Mouse (Mus musculus) liver, embryonic 14.5 days (tissue): ENCODE data around the gene Dusp10. TPM values are rescaled to one million over a fixed set of nuclear protein-coding genes. Genes with fewer than 3 reads are reported as not detected.
A peak's percentile ranks its signal among the peaks of the same experiment; 100 is the strongest.

Experiments used
- ATAC-seq: fragments of 200-750 bp; cut with Nextera tagmentation; 2 replicates; pipeline ENCODE4 v1.8.0; 2017; ENCODE audit warnings: moderate number of reproducible peaks, mild to moderate bottlenecking, moderate library complexity; ENCODE audit not compliant: insufficient read depth
- DNase-seq, 3 experiments: peaks; one replicate each; pipeline ENCODE4 v3.0.0-alpha.2; 2012 to 2013; ENCODE audit warnings: low read depth in 3 of 3, low spot score in 3 of 3
- H3K27ac ChIP-seq: fragments of 300-500 bp; sonication (generic); 2 replicates; pipeline ENCODE4 v1.5.1; 2014; ENCODE audit warnings: moderate library complexity, mild to moderate bottlenecking, control low read depth, inconsistent platforms
- H3K27me3 ChIP-seq: fragments of 300-500 bp; sonication (generic); 2 replicates; pipeline ENCODE4 v1.6.1; 2014; ENCODE audit warnings: mild to moderate bottlenecking, low read length, moderate library complexity; ENCODE audit not compliant: control insufficient read depth, insufficient read depth
- H3K36me3 ChIP-seq: fragments of 300-500 bp; sonication (generic); replicated peaks from 2 replicates; pipeline ENCODE4 v1.6.1; 2014; ENCODE audit warnings: low read depth; ENCODE audit not compliant: control insufficient read depth, insufficient read depth
- H3K4me1 ChIP-seq, 2 experiments: fragments of 200-500 bp in 1 of 2; fragments of 300-500 bp in 1 of 2; sonication (generic) in 1 of 2; replicated peaks; 2 replicates each; pipeline ENCODE4 v1.6.1; 2012 to 2014; ENCODE audit warnings: antibody characterized with exemption in 1 of 2, inconsistent platforms in 1 of 2, low read length in 1 of 2; ENCODE audit not compliant: control insufficient read depth in 2 of 2, insufficient read depth in 2 of 2
- H3K4me2 ChIP-seq: fragments of 300-500 bp; sonication (generic); 2 replicates; pipeline ENCODE4 v1.6.1; 2014; ENCODE audit warnings: low read depth, mild to moderate bottlenecking, control low read depth, moderate library complexity
- H3K4me3 ChIP-seq, 2 experiments: fragments of 200-500 bp in 1 of 2; fragments of 300-500 bp in 1 of 2; sonication (generic) in 1 of 2; 2 replicates each; pipeline ENCODE4 v1.5.1; 2012 to 2014; ENCODE audit warnings: low read depth in 2 of 2, low read length in 2 of 2, mild to moderate bottlenecking in 2 of 2, control low read depth in 1 of 2, inconsistent platforms in 1 of 2, moderate library complexity in 1 of 2; ENCODE audit not compliant: insufficient read depth in 1 of 2
- H3K9ac ChIP-seq: fragments of 300-500 bp; sonication (generic); replicated peaks from 2 replicates; pipeline ENCODE4 v1.6.1; 2014; ENCODE audit warnings: mild to moderate bottlenecking, control low read depth, moderate library complexity
- H3K9me3 ChIP-seq: fragments of 300-500 bp; sonication (generic); 2 replicates; pipeline ENCODE4 v1.6.1; 2016; ENCODE audit warnings: low read length, mixed read lengths; ENCODE audit not compliant: control insufficient read depth
- CTCF ChIP-seq: IDR thresholded peaks from 2 replicates; pipeline ENCODE4 v1.5.1; 2016; ENCODE audit warnings: antibody characterized with exemption, low read depth, control low read depth
- EP300 ChIP-seq: IDR thresholded peaks from 2 replicates; pipeline ENCODE4 v1.6.1; 2016; ENCODE audit warnings: antibody characterized with exemption, low read depth
- WGBS: fragments of 180-500 bp; shearing (Covaris S2); extraction: QIAGEN DNeasy Blood & Tissue Kit; methylation state at CpG from one replicate; pipeline ENCODE4 v1.1.7; 2014; ENCODE audit not compliant: insufficient replicate concordance; 5-methylcytosine and 5-hydroxymethylcytosine counted together
- polyA plus RNA-seq, 2 experiments: library from polyadenylated mRNA; depleted of rRNA in 1 of 2; stranded (reverse) in 1 of 2; unstranded in 1 of 2; fragments of >200 nt; fragmentation: Nextera tagmentation in 1 of 2; extraction: Ambion mirVana in 1 of 2; gene quantifications; 2 replicates each; pipeline versions ENCODE4 v1.2.1 to v1.2.3; 2012 to 2014

Gene Dusp10
- polyA plus RNA-seq, 2 experiments = 2.0 to 2.7 TPM

DNA sequence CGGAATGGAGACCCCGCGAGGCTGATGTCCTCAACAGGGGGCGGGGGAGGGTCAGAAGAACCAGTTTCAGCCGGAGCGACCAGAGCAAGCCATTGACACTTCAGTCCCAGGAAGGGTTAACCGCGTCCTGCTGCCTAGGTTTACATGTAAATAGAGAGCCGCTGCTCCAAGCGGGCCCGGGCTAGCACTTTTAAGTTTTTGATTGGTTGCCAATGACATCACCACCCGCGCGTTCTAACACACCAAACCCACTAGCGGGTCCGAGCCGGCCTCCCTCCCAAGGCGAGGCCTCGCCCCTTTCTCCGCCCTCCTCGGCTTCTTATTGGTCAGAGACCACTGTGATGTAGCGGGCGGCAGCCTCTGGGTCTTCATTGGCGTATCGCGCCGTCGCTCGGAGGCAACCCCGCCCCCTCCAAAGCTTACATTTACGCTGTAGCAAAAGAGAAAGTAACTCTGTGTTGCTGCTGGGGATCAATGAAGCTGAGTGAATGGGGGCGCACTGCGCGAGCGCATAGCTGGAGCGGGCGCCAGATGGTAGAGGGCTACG, 21.0 kb downstream of the Dusp10 start, which contains the start of gene 1700056E22Rik:
Gene 1700056E22Rik (minus strand): TSS at position 291 of the 547 bp plus-strand sequence.
- ATAC-seq (peak; percentile 99), DNase-seq (peak; percentile 97 to 99 (median 98))
- H3K27ac ChIP-seq = peak within 1 kb of the TSS; percentile 80
- TF ChIP-seq EP300 (no peak), CTCF (no peak; the same call in 1 of the 2 replicates)
- peak within 1 kb of the TSS; percentile 96 for H3K4me2 ChIP-seq
- H3K4me1 ChIP-seq = peaks cover 5 to 15% of the 10 kb centered on the region in 2 experiments
- H3K4me3 ChIP-seq = peak within 1 kb of the TSS; percentile 85 to 95
- no peaks in the 10 kb centered on the region for H3K36me3 ChIP-seq
- no peaks in the 10 kb centered on the region for H3K9me3 ChIP-seq
- H3K9ac ChIP-seq = peak within 1 kb of the TSS; percentile 92
- H3K27me3 ChIP-seq = no peaks in the 10 kb centered on the region
- WGBS = under 1% methylated on average over 38 of the region's 38 CpGs

DNA sequence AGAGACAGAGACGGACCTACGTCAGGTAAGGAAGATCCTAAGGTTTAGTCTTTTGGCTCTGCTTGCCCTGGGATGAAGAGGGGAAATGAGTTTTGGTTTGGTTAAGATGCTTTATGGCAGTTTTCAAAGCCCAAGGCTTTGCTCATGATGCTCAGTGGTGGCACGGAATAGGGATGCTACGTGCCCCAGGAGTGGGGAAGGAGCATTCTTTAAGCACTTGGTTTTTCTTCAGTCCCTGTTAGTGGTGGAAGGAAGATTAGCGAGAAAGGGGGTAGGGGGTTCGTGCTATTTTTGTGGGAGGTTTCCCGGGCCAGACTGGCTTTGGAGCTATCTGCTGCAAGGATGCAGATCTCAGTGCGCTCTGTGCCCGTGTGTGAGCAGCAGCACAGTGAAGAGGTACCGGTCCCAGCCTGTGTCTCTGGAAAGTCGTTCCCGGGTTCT, 21.7 kb downstream of the Dusp10 start:
- Histone ChIP-seq H3K9ac (peak overlapping the region; percentile 72), H3K27me3 (no peaks in the 10 kb centered on the region), H3K4me3 (peak overlapping the region; percentile 85 to 95), H3K4me1 (peaks cover 5 to 15% of the 10 kb centered on the region in 2 experiments), H3K4me2 (peak overlapping the region; percentile 96), H3K9me3 (no peaks in the 10 kb centered on the region), H3K36me3 (no peaks in the 10 kb centered on the region), H3K27ac (no peak overlapping the region)
- 0% methylated on average over 12 of the region's 12 CpGs for WGBS
- ATAC-seq (no peak), DNase-seq (peak in 1 of 3 experiments; percentile 23)
- TF ChIP-seq EP300 (no peak), CTCF (no peak)

DNA sequence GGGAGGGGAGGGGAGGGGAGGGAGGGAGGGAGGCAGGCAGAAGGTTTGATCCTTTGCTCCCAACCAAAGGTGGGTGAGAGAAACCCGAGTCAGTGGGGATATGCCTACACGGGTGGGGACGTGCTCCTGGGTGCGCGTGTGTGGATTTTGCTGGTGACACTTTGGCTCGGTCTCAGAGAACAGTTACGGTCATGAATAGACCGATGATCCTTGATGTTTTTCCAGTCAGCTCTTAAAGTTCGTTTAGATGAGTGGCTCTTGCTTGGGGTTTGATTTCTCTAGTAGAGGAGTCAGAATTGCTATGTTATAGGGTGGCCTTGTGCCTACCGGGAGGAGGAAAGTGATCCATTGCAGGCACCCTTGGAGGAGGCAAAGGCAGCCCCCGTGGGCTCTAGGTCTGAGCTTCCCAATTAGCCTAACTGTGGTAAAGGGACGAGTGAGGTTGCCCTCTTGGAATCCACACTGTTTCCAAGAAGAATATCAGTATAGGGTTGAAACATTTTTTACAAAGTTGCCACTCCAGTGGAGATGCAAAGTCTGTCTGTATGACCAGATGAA, 22.3 kb downstream of the Dusp10 start:
- no peak for DNase-seq
- no peak overlapping the region for H3K27ac ChIP-seq
- TF ChIP-seq CTCF (no peak), EP300 (no peak)

DNA sequence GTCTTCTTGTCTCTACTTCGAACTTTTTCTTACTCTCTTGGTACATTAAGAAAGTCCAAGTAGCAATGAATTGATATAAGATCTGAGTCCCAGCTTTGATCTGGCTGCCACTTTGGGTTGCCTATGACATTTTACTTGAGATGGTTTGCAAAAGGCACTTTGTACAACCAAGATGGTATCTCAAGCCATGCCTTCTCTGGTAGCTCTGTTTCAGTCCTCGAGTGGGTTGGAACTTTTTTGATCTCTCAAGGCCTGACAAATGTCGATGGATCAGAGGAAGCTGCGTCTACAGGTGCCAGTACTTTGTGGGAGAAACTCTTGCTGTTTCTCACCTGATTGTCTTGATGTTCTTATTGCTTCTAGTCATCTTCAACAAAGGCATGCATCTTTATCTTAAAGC, 24.7 kb downstream of the Dusp10 start:
- H3K4me3 ChIP-seq = no peak overlapping the region
- 66% methylated on average over 4 of the region's 4 CpGs for WGBS
- no peaks in the 10 kb centered on the region for H3K36me3 ChIP-seq
- no peak for DNase-seq
- TF ChIP-seq CTCF (no peak), EP300 (no peak)
- ATAC-seq = no peak
- H3K27ac ChIP-seq = no peak overlapping the region
- H3K9ac ChIP-seq = no peak overlapping the region
- no peaks in the 10 kb centered on the region for H3K9me3 ChIP-seq
- no peaks in the 10 kb centered on the region for H3K27me3 ChIP-seq
- peaks cover 2 to 20% of the 10 kb centered on the region in 2 experiments for H3K4me1 ChIP-seq
- H3K4me2 ChIP-seq = no peak overlapping the region

More for the DNA sequence above, 22.3 kb downstream of the Dusp10 start:
- Histone ChIP-seq H3K4me3 (peak overlapping the region; percentile 32 to 55; a peak in 3 of 4 replicates), H3K36me3 (no peaks in the 10 kb centered on the region), H3K4me2 (peak overlapping the region; percentile 96), H3K9me3 (no peaks in the 10 kb centered on the region), H3K9ac (peak overlapping the region; percentile 3; the same call in 1 of the 2 replicates), H3K27me3 (no peaks in the 10 kb centered on the region), H3K4me1 (peaks cover 5 to 15% of the 10 kb centered on the region in 2 experiments)
- 20% methylated on average over 12 of the region's 12 CpGs for WGBS
- no peak for ATAC-seq

DNA sequence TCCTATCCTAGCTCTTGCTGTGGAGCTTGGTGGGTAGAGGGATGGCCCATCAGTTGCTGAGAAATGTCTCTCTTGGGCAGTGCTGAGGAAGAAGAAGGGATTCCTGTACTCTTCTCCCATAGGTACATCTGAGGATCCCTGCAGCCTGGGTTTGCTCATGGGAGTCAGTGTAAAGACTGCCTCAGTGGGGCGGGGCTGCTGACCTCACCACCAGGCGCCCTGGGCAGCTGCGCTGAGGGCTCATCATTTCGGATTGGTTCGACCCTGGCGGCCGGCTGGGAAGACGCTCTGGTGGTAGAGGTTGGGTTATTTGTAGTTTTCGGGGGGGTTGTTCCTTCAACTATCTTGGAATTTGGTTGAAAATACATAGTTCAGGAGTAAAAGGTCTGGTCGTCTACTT, 26.2 kb downstream of the Dusp10 start:
- H3K27me3 ChIP-seq = no peaks in the 10 kb centered on the region
- peaks cover 0 to 20% of the 10 kb centered on the region in 2 experiments; a peak in 2 of 4 replicates for H3K4me1 ChIP-seq
- ATAC-seq (no peak), DNase-seq (no peak)
- no peak overlapping the region for H3K27ac ChIP-seq
- H3K9ac ChIP-seq = no peak overlapping the region
- H3K4me3 ChIP-seq = no peak overlapping the region
- H3K4me2 ChIP-seq = no peak overlapping the region
- no peaks in the 10 kb centered on the region for H3K9me3 ChIP-seq
- TF ChIP-seq CTCF = no peak
- no peak for TF ChIP-seq EP300
- no peaks in the 10 kb centered on the region for H3K36me3 ChIP-seq
- WGBS = 81% methylated on average over 10 of the region's 10 CpGs
